Mouse (Mus musculus) intestine, embryonic 14.5 days (tissue): ENCODE data around the gene Espnl. TPM values are rescaled to one million over a fixed set of nuclear protein-coding genes. Genes with fewer than 3 reads are reported as not detected.

Experiments used
- ATAC-seq: fragments of 200-750 bp; cut with Nextera tagmentation; replicated peaks from 2 replicates; pipeline ENCODE4 v1.8.0; 2017; ENCODE audit warnings: low read depth, moderate number of reproducible peaks, moderate TSS enrichment, moderate library complexity; ENCODE audit not compliant: low FRiP score, low TSS enrichment
- DNase-seq: peaks from one replicate; pipeline ENCODE4 v3.0.0-alpha.2; 2018; ENCODE audit warnings: low spot score
- H3K27ac ChIP-seq: fragments of 300-500 bp; sonication (generic); 2 replicates; pipeline ENCODE4 v1.5.1; 2014; ENCODE audit warnings: low read depth, mild to moderate bottlenecking, control low read depth
- H3K27me3 ChIP-seq: fragments of 300-500 bp; sonication (generic); replicated peaks from 2 replicates; pipeline ENCODE4 v1.6.1; 2014; ENCODE audit warnings: low read length, control low read depth; ENCODE audit not compliant: control insufficient read depth, insufficient read depth
- H3K36me3 ChIP-seq: fragments of 300-500 bp; sonication (generic); 2 replicates; pipeline ENCODE4 v1.6.1; 2014; ENCODE audit warnings: low read length, control low read depth; ENCODE audit not compliant: control insufficient read depth, insufficient read depth
- H3K4me1 ChIP-seq: fragments of 300-500 bp; sonication (generic); replicated peaks from 2 replicates; pipeline ENCODE4 v1.6.1; 2014; ENCODE audit warnings: low read length, control low read depth, mixed read lengths; ENCODE audit not compliant: control insufficient read depth, insufficient read depth
- H3K4me2 ChIP-seq: fragments of 300-500 bp; sonication (generic); 2 replicates; pipeline ENCODE4 v1.6.1; 2014; ENCODE audit warnings: low read length
- H3K4me3 ChIP-seq: fragments of 300-500 bp; sonication (generic); 2 replicates; pipeline ENCODE4 v1.5.1; 2014; ENCODE audit warnings: low read depth, low read length, control low read depth, mixed read lengths
- H3K9ac ChIP-seq: fragments of 300-500 bp; sonication (generic); 2 replicates; pipeline ENCODE4 v1.6.1; 2014; ENCODE audit warnings: mild to moderate bottlenecking, low read length
- H3K9me3 ChIP-seq: fragments of 300-500 bp; sonication (generic); 2 replicates; pipeline ENCODE4 v1.6.1; 2016; ENCODE audit warnings: low read length, control low read depth; ENCODE audit not compliant: control insufficient read depth
- WGBS: fragments of 180-500 bp; shearing (Covaris S2); extraction: QIAGEN DNeasy Blood & Tissue Kit; methylation state at CpG from one replicate; pipeline ENCODE4 v1.1.7; 2014; 5-methylcytosine and 5-hydroxymethylcytosine counted together
- polyA plus RNA-seq: library from polyadenylated mRNA; unstranded; fragments of >200 nt; fragmentation: Nextera tagmentation; extraction: Ambion mirVana; gene quantifications from 2 replicates; pipeline ENCODE4 v1.2.1, GENCODE M21; 2014

Gene Espnl
- polyA plus RNA-seq, 1 experiment from 2014 or later: not detected

- Histone ChIP-seq H3K27ac (no peak overlapping the region), H3K4me2 (no peak overlapping the region), H3K36me3 (no peaks in the 10 kb centered on the region), H3K9ac (no peak overlapping the region), H3K4me3 (no peak overlapping the region), H3K27me3 (no peaks in the 10 kb centered on the region), H3K4me1 (no peaks in the 10 kb centered on the region; the same call in 1 of the 2 replicates), H3K9me3 (no peaks in the 10 kb centered on the region)
- no peak for ATAC-seq
- DNase-seq: no peak
Measured at GRCm38 (mm10) chr1:91333582-91333981, 11.7 kb downstream of the Espnl start.

GRCm38 (mm10) chr1:91337355-91337754 is 15.5 kb downstream of the Espnl start:
- Histone ChIP-seq H3K36me3 (no peaks in the 10 kb centered on the region), H3K4me3 (no peak overlapping the region), H3K4me2 (no peak overlapping the region), H3K9ac (no peak overlapping the region), H3K9me3 (no peaks in the 10 kb centered on the region), H3K27me3 (0 out of 2 replicates have a peak, but pooled peaks cover 3% of the 10 kb centered on the region), H3K4me1 (no peaks in the 10 kb centered on the region), H3K27ac (no peak overlapping the region)
- 85% methylated on average over 7 of the region's 7 CpGs for WGBS
- DNase-seq (no peak), ATAC-seq (no peak)

GRCm38 (mm10) chr1:91344001-91344400 is 22.1 kb downstream of the Espnl start:
- WGBS: 72% methylated on average over 3 of the region's 3 CpGs

GRCm38 (mm10) chr1:91344921-91345685 is 23.2 kb downstream of the Espnl start:
- peak; percentile 28; the same call in 1 of the 2 replicates for ATAC-seq
- H3K4me3 ChIP-seq: peak overlapping the region; percentile 31
- no peak overlapping the region for H3K9ac ChIP-seq
- H3K36me3 ChIP-seq: no peaks in the 10 kb centered on the region
- DNase-seq: peak; percentile 66
- H3K4me1 ChIP-seq: peaks cover 3% of the 10 kb centered on the region; the same call in 1 of the 2 replicates
- peak overlapping the region; percentile 52 for H3K4me2 ChIP-seq
- WGBS: 4% methylated on average over 68 of the region's 68 CpGs
- no peak overlapping the region for H3K27ac ChIP-seq
- no peaks in the 10 kb centered on the region for H3K9me3 ChIP-seq
- H3K27me3 ChIP-seq: peaks cover 42% of the 10 kb centered on the region

More at GRCm38 (mm10) chr1:91344001-91344400, 22.1 kb downstream of the Espnl start:
- H3K27ac ChIP-seq: no peak overlapping the region
- peak; percentile 53 for DNase-seq
- peaks cover 3% of the 10 kb centered on the region; the same call in 1 of the 2 replicates for H3K4me1 ChIP-seq
- H3K4me2 ChIP-seq: no peak overlapping the region
- no peak for ATAC-seq
- no peak overlapping the region for H3K9ac ChIP-seq
- H3K27me3 ChIP-seq: peaks cover 42% of the 10 kb centered on the region
- no peaks in the 10 kb centered on the region for H3K36me3 ChIP-seq
- H3K9me3 ChIP-seq: no peaks in the 10 kb centered on the region
- no peak overlapping the region for H3K4me3 ChIP-seq

- H3K4me3 ChIP-seq: no peak overlapping the region
- no peaks in the 10 kb centered on the region for H3K36me3 ChIP-seq
- no peak overlapping the region for H3K4me2 ChIP-seq
- WGBS: 39% methylated on average over 3 of the region's 3 CpGs
- peaks cover 3% of the 10 kb centered on the region; the same call in 1 of the 2 replicates for H3K4me1 ChIP-seq
- H3K9me3 ChIP-seq: no peaks in the 10 kb centered on the region
- DNase-seq (peak; percentile 82), ATAC-seq (peak; percentile 52; the same call in 1 of the 2 replicates)
- peaks cover 38% of the 10 kb centered on the region for H3K27me3 ChIP-seq
- H3K27ac ChIP-seq: no peak overlapping the region
- no peak overlapping the region for H3K9ac ChIP-seq
Measured at GRCm38 (mm10) chr1:91346892-91347291, 25.0 kb downstream of the Espnl start.

- Histone ChIP-seq H3K4me3 (no peak within 1 kb of the TSS), H3K27me3 (peaks cover 10% of the 10 kb centered on the region), H3K9ac (no peak within 1 kb of the TSS), H3K4me2 (no peak within 1 kb of the TSS), H3K27ac (no peak within 1 kb of the TSS), H3K36me3 (no peaks in the 10 kb centered on the region), H3K4me1 (no peaks in the 10 kb centered on the region), H3K9me3 (no peaks in the 10 kb centered on the region)
- 54% methylated on average over 4 of the region's 4 CpGs for WGBS
- DNase-seq (no peak), ATAC-seq (no peak)
Measured at GRCm38 (mm10) chr1:91350841-91351240, 29.0 kb downstream of the Espnl start, which contains the start of gene Klhl30. Klhl30 (plus strand) TSS chr1:91351016.

- Histone ChIP-seq H3K9me3 (no peaks in the 10 kb centered on the region), H3K4me1 (no peaks in the 10 kb centered on the region), H3K27ac (no peak overlapping the region), H3K9ac (no peak overlapping the region), H3K36me3 (no peaks in the 10 kb centered on the region), H3K27me3 (peaks cover 6% of the 10 kb centered on the region), H3K4me3 (no peak overlapping the region), H3K4me2 (no peak overlapping the region)
- ATAC-seq: no peak
- no peak for DNase-seq
- 78% methylated on average over 3 of the region's 3 CpGs for WGBS
Measured at GRCm38 (mm10) chr1:91351249-91351648, 29.4 kb downstream of the Espnl start.

- Histone ChIP-seq H3K36me3 (no peaks in the 10 kb centered on the region), H3K27me3 (no peaks in the 10 kb centered on the region), H3K4me1 (no peaks in the 10 kb centered on the region), H3K4me2 (no peak overlapping the region), H3K9ac (no peak overlapping the region), H3K9me3 (no peaks in the 10 kb centered on the region), H3K4me3 (no peak overlapping the region), H3K27ac (no peak overlapping the region)
- DNase-seq (no peak), ATAC-seq (no peak)
- WGBS: 93% methylated on average over 2 of the region's 2 CpGs
Measured at GRCm38 (mm10) chr1:91352277-91352676, 30.4 kb downstream of the Espnl start.

GRCm38 (mm10) chr1:91356105-91356504 is 34.2 kb downstream of the Espnl start:
- ATAC-seq (no peak), DNase-seq (no peak)
- H3K4me1 ChIP-seq: no peaks in the 10 kb centered on the region
- H3K4me3 ChIP-seq: no peak overlapping the region
- 76% methylated on average over 11 of the region's 11 CpGs for WGBS
- no peaks in the 10 kb centered on the region for H3K36me3 ChIP-seq
- no peak overlapping the region for H3K27ac ChIP-seq
- H3K27me3 ChIP-seq: no peaks in the 10 kb centered on the region
- no peak overlapping the region for H3K9ac ChIP-seq
- H3K4me2 ChIP-seq: no peak overlapping the region
- H3K9me3 ChIP-seq: no peaks in the 10 kb centered on the region
